Mouse (Mus musculus) testis, postnatal 10 days (tissue): ENCODE results near the gene Aspscr1.
"Not testable (repeated sequence)": the region's sequence is repeated elsewhere in the genome, so short reads cannot be mapped to it uniquely, and the experiment has no call there.

Experiments
- DNase-seq: peaks from one replicate; pipeline ENCODE4 v3.0.0; 2021; ENCODE audit warnings: low spot score

Aspscr1 gene

DNA sequence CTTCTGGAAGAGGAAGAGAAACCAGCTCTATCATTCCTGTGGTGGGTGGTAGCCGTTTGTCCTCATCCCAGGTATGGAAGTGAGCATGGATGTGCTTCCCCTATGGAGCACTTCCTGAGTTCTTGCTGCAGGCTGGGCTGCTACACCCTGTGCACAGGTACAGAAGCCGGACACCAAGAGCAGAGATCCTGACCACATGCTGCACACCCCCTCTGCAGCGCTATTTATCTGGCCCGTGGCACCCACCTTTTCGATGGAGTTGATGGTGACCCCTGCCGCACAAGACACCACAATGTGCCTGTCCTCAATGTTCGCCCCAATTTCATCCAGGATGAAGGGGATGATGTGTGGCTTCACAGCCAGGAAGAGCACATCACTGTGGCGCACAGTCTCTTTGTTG lies 30.9 kb upstream of the Aspscr1 start:
- DNase-seq: peak; percentile 35

DNA sequence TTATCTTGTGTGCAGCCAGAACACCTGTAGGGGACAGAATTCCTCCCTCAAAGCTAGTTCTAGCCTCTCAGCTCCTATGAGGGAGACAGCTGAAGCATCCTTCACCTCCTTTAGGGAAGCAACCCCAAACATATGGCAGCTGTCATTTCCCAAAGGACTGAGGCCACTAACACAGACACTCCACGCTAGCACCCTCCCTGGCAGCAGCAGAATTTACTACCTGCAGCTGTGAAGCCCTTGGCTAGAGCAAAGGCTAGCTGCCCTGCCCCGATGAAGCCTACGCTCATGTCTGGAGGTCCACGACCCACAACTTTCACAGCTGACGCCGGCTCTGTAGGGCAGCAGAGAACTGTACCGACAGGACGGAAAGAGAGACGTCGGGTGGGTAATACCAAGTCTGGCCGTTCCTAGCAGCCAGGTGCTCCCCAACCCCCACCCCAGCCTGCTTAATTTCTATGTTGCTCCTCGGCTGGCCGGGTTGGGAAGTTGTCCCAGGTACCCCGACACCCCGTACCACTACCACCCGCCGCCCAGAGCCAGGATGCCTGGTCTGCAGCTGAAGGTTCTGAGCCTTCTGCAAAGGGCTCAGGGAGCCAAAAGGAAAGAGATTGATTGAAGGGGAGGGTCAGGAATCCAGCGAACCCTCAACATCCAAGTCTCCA lies 29.7 kb upstream of the Aspscr1 start:
- peak; percentile 61 for DNase-seq

DNA sequence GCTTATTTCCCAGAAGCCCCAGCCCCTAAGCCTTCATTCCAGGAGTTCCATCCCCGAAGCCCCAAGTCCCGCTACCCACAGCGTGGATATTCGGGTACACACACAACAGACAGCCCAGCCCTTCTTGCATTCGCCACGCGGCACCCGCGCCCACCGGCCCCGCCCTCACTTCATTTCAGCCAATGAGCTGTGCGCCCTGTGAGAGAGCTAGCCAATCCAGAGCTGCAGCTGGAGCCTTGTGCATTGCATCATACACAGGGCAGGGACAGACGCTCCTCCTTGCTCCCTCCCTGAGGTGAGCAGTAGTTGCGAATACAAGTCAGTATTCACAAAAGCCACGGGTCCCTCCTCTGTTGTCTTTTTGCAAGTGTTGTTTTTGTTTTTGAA lies 29.2 kb upstream of the Aspscr1 start, which contains the start of gene Pycr1:
Pycr1 (minus strand) TSS at position 169 of the 387 bp plus-strand sequence.
- peak; percentile 93 for DNase-seq

DNA sequence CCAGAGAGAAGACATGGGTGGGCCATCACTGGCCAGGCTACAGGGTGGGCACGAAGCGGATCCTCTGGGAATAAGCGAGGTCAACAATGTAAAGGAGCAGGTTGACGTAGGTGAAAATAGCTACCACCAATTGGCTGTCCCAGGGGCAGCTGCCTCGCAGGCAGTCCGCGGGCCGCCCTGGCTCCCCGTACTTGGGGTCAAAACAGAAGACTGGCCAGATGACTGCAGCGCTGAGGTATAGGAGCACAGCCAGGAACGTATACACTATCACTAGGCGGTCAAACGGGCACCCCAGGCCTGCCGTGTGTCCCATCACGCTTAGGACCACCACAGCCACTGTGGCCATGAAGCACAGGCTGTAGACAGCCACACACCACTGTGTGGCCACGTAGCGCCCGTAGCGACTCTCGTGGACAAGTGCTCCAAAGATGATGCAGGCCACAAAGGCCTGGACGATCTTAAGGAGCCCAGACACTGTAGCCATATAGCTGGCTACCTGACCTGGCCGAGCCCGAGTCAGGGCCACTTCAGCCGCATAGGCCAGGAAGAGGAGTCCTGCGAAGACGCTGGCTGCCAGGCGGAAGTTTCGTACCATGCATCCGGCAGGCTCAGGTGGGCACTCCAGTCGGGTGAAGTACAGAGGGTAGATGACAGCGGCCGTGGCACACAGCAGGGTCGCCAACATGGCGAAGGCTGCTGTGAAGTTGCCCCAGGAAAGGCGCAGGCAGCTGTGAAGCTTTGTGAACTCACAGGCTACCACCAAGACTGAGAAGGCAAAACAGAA lies 25.5 kb upstream of the Aspscr1 start:
- peak; percentile 37 for DNase-seq

DNA sequence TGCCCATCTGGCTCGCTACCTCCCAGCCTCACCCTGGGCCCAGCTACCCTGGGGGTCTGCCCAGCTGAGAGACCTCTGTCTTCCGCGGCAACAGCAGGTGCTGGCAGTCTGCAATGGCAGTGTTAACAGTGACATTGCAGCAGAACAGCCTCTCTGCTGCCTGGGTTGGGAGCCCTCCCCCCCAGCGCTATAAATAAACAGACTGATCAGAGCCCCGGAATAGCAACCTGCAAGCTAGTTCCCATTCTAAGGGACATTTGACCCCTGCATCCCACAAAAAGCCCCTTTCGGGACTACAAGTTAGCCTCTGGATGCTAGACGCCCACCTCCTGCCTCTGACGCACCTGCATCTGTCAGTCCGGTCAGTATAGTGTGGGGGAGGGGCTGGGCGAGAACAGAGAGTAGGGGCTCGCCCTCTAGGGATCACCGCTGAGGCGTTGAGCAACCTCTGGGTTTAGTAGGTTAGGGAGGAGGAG lies 24.7 kb upstream of the Aspscr1 start, which contains the start of gene Myadml2:
Myadml2 (minus strand) TSS at position 158 of the 476 bp plus-strand sequence.
- peak; percentile 56 for DNase-seq

DNA sequence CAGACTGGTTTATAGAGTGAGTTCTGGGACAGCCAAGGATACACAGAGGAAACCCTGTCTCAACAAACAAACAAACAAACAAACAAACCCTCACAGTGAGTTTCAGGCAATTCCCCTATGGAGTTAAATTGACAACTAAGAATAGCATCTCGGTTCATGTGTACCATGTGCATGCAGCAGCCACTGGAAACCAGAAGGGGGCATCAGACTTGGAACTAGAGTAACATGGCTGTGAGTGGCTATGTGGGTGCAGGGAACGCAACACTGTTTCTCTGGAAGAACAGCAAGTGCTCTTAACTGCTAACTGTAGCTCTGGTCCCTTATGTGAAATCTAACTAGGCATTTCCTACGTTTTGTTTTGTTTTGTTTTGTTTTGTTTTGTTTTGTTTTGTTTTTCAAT lies 20.9 kb upstream of the Aspscr1 start:
- no peak for DNase-seq

DNA sequence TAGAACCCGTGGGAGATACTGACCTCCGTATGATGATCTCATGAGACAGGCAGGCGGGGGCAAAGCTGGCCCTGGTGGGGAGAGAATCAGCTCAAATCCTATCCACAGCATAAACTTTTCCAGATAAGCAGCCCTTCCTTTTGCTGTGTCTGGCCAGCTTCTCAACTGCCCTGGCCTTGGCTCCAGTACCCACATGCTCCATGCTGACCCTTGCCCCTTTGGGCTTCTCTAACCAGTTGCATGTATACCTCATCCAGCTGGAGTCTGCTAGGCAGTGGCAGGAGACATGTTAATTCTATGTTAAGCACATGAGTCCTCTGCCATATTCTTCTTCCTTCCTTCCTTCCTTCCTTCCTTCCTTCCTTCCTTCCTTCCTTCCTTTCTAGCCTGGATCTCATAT lies 18.0 kb upstream of the Aspscr1 start:
- DNase-seq: no peak

DNA sequence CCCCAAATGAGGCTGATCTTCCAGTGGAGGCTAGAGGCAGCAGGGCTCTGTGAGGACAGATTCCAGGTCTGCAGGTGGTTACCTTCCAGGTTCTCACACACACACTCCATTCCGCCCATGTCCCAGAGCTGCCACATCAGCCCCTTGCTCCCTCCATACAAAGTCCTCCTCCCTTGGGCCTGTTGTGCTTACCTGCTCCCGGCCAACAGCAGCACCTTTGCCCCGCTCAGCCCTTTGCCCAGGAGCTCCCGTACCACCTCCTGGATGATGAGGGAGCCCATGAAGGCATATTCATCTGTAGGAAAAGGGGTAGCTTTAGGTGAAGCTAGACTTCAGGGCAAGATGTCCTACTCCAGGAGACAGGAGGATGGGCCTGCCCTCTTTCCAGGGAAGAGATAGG lies 15.5 kb upstream of the Aspscr1 start:
- DNase-seq: no peak

DNA sequence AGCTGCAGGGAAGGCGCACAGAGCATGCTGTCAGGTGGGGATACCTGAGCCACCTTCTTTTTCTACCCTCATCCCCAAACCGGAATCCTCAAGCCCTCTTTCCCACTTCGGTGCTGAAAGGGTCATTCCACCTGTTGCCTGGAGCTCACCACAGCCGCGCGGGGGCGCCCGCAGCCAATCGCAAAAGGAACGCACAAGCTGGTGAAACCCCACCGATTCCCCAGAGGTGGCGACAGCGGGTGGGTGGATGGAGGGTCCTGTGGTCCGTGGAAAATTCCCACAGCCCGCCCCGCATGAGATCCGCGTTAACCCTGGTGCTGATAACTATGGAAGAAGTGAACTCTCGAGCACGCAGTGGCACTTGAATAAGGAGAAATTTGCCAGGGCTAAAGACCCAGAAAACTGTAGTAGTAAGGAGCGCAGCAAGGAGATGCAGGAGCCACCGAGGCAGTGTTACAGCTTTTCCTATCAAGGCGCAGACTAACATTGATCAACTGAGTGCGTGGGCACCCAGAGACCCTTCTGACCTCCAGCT lies 13.8 kb upstream of the Aspscr1 start:
- peak; percentile 88 for DNase-seq

DNA sequence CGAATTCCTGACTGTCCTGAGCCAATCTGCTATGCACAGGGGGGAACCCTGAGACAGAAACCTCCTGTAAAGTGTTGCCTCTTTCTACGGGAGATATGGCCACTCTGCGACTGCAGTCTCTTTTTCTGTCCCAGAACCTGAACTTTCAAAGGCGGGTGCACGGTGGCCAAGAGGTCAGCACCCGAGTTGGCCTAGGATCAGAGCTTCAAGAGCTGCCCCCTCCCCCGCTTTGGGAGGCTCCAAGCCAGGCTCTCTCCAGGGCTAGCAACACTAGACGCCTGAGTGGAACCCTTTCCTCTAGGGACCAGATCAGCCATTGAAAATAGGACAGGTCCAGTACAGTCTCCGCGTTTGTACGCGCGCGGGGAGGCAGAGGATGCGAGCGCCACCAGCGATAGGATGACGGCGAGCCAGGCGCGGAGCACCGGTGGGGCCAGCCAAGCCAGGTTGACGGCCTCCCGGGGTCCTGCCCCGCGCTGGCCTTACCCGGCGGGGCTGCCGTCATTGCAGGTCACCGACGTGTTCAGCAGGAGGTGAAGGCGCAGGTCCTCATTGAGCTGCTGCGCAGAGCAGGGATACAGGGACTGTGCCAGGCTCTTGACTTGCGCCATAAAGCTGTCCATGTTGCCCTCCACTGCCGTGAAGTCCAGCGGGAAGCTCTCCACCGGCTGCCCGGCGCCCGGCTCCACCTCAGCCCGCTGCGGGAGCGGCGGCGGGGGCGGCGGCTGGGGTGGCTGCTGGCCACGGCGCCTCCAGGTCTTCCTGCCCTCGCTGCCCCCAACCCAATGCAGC lies 13.1 kb upstream of the Aspscr1 start:
- DNase-seq: no peak

DNA sequence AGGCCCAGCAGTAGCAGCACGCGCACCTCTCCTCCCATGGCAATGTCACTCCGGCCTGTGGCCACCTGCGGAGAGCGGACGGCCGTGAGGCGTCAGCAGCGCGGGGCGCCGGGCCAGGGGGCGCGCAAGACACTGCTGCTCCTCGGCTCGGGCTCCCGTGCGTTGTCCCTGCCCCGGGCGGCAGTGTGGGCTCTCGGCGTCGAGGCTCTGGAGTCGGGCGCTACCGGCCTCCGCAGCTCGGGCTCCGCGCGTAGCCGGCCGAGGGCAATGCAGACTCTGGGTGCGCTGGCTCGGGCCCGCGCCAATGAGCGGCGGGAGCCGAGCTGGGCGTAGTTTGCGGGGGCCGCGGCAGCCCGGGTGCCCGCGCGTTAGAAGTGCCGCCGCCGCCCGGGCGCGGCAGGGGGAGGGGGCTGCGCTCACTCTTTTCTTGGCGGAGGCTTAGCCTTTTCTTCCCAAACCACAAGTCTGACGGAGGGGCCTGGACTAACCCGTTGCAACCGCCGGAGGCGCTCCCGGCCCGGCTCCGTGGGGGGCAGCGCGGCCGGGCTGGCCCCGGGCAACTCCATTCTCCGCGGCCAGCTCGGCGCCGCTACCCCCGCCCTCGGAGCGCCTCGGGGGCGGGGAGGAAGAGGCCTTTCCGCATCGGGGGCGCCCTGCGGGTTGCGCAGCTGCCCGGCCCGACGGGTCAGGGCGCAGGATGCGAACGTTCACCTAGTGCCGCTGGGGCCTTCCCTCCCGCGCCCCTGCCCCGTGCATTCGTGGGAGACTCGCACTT lies 12.3 kb upstream of the Aspscr1 start:
- peak; percentile 66 for DNase-seq

DNA sequence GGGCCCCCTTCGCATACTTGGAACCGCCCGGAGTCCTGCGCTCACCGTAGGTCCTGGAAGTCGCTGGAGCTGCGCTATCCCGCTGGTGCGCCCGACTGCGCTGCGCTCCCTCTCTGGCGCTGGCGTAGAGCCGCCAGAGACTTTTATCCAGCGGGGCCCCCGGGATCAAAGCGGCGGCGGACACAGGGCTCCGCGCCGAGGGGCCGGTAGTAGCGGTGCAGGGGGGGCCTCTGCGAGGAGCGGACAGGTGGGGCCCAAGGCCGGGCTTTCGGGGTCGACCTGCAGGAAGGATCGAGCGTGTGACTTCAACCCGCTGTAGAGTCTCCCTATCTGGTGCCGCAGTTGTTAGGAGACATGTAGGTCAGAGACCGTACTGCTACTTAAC lies 11.7 kb upstream of the Aspscr1 start, which contains the start of gene Notum:
Notum (minus strand) TSS at position 100 of the 385 bp plus-strand sequence.
- DNase-seq: no peak

DNA sequence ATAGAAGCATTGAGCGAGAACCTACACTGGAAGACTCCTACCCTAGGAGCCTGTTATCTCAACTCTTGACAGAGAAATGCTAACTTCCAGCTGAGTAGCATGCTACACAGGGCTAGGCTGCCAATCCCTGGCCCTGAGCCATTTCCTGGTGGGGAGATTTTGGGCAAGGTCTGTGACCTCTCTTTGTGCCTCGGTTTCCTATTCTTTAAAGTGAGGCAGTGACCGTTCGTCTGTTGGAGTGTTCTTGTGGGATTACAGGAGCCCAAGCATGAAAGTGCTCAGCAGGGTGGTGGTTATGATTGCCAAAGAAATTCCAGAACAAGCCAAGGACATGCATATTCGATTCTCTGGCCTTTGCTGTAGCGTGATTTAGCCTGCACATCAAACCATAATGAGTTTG lies 10.0 kb upstream of the Aspscr1 start:
- DNase-seq: no peak

DNA sequence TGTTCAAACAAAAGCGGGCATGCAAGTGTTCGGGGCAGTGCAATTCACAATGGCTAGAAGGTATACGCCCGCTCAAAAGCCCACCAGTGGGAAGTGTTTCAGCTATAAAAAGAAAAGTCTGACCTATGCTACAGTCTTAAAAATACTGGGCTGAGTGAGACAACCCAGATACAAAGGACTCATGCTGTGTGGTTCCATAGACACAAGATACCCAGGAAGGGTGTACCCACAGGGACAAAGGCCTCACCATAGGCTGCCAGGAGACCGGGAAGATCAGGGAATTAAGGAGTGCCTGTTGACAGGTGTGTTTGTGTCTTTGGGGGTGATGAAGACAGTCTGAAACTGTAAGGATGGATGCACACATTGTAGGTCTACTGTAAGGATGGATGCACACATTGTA lies 9.1 kb upstream of the Aspscr1 start:
- DNase-seq: no peak

DNA sequence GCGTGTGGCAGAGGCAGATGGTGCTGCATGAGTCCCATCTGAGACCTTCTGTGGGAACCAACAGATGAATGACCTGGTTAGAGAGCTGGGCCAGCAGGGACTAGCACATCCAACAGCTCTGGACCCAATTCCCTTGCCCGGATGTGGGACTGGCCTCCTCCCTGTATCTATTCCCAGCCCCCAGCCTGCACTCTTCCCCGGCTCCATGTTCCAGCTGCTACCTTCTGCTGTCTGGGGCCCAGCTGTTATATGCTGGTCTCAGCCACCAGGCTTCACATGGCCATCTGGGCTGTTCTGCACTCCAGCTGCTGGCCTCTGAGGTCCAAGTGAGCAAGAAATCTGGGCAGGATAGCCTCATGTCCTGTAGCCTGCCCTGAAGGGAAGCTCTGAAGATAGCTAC lies 7.4 kb upstream of the Aspscr1 start:
- DNase-seq: peak; percentile 66

DNA sequence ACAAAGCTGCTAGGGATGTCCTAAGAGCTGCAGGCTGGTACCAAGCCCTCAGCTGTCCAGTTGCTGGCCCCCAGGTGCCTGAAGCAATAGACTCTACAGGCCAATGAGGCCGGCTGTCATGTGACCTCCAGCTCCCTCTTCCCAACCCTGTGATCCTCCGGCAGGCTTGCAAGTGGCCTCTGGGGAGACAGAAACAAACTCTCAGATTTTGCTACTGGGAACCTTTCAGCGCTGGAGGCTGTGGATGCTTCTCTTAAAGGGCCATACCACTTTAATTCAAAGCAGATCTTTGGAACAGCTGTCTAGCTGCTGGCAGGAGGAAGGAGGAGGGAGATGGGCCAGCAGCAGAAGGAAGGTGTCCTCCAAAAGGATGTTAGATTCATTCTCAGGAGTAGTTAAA lies 6.2 kb upstream of the Aspscr1 start:
- DNase-seq: no peak

DNA sequence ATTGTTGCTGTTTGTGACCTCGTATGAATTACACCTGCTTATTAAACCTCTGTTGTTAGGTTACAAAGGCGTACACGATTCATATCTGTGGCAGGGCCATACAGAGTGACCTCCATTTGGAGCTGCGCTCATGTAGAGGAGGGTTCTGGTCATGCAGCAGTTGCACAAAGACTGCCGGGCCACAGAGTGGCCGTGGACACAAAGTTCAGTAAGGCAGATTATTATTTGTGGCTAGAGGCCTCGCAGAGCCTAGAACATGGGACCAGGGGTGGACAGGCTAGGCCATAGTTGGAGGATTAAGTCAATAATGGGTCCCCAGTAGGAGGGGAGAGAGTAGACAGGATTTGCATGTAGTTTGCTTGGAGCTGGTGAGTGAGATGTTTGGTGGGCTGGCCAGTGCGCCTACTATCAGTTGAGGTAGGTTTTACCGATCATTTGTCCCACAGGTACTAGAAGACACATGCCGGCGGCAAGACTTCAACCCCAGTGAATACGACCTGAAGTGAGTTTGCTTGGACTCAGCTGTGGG lies 885 bp downstream of the Aspscr1 start:
- DNase-seq: no peak

DNA sequence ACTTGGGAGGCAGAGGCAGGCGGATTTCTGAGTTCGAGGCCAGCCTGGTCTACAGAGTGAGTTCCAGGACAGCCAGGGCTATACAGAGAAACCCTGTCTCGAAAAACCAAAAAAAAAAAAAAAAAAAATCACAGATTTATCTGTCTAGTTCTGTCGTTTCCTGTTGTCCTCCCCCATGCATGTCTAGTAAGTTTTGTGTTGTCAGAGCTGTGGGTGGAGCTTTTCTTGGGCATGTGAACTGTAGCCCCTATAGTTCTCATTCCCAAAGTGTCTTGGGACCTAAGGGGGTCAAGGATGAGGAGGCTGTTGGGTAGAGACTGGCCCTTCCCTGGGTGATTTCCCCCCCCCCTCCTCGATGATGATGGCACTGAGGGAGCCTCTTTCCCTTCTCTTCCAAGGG lies 3.1 kb downstream of the Aspscr1 start:
- not testable (repeated sequence) for DNase-seq

DNA sequence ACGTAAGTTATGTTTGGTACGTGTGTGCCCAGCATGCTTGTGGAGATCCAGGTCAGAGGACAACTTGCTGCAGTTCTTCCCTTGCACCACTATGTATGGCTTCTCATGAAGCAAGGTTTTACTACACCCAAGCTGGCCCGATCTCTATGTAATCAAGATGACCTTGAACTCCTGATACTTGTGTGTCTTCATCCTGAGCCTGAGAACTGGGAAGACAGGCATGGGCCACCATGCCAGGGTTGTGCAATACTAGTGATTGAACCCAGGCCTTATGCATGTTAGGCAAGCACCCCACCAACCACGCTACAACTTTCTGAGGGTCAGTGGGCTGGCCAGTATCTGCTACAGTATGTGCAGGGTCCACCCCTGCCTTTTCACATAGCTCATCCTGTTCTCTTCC lies 4.2 kb downstream of the Aspscr1 start:
- no peak for DNase-seq

DNA sequence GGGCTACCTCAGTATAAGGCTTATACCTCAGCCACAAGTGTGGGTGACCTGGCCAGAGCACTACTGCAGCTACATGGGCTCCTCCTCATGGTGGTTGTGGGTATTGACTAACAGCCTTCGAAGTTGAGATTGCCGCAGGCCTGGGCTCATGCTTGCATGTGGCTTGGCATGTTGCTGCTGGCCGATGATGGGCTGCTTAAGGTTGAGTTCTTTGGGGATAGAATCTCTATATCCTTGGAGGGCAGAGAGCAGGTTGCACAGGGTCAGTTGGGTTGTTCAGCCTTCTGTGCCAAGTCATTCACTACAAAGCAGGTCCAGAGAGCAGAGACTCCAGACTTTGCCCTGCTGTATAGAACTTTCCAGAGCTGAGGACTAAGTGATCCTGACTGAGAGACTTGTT lies 7.1 kb downstream of the Aspscr1 start:
- DNase-seq: no peak

DNA sequence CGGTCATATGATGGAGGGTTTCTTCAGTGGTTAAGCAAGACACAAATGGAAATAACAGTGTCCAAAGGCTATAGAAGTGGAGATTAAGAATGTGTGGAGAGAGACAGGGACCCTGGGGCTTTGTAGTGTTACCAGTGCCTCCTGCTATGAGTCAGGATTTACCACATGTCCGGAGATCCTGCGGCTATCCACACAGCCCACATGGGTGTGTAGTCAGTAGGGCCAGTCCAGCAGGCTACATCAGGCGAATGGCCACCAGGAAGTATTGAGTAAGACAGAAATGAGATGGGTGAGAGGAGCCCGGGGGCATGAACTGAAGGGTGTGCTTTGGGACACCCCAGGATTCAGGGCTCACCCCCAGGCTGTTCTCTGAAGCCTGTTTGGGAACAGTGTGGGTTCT lies 9.9 kb downstream of the Aspscr1 start:
- DNase-seq: no peak
